Mouse (Mus musculus): ENCODE results near the gene Mxd1.
A peak's percentile ranks its signal among the peaks of the same experiment; 100 is the strongest.

The Mxd1 gene

GRCm38 (mm10) chr6:86646143-86646542 lies 22.8 kb downstream of the Mxd1 start:
- DNase-seq (ENCODE audit: low spot score in 2 of 2), result no peak

DNA sequence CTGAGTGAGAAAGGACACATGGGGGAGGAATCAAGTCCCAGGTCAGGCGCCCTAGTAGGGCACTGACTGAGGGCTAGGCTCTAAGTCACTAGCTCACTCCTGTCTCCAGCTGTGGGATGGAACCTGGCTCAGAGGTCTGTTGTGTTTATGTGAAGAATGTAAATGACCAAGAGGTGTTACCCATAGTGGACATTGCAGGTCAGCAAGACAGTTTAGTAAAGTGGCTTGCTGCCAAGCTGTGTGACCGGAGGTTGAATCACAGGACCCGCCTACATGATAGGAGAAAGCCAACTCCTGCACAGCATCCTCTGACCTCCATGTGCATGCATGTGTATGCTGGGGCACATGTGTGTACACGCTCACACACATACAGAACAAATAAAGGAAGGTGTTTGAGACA lies 23.4 kb downstream of the Mxd1 start:
- no peak for DNase-seq (ENCODE audit: low spot score in 2 of 2)

- DNase-seq (ENCODE audit: low spot score in 2 of 2), result no peak
These were observed 24.1 kb downstream of the Mxd1 start for GRCm38 (mm10) chr6:86644775-86645400.

DNA sequence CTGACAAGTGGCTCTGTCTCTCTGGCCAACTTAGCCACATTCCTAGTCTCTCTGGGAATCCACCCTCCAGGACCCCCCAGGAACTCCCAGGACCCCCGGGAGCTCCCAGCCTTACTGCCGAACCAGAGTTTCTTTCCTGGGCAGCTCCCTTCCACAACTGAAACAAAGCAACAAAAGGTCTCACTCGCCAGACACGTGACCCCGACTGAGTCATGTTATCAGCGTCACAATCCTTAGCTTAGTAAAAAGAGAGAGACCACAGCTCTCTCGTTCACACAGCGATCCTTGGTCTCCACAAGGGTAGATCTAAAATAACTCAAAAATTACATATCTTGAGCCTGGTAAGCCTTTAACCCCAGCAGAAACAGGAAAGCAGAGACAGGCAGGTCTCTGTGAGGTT lies 27.2 kb downstream of the Mxd1 start:
- no peak for DNase-seq (ENCODE audit: low spot score in 2 of 2)

GRCm38 (mm10) chr6:86640776-86641175 lies 28.2 kb downstream of the Mxd1 start:
- DNase-seq (ENCODE audit: low spot score in 2 of 2), result no peak

GRCm38 (mm10) chr6:86640161-86640560 lies 28.8 kb downstream of the Mxd1 start:
- DNase-seq (ENCODE audit: low spot score in 2 of 2), result no peak

GRCm38 (mm10) chr6:86639180-86640160 lies 29.5 kb downstream of the Mxd1 start:
- no peak for DNase-seq (ENCODE audit: low spot score in 2 of 2)

- DNase-seq (ENCODE audit: low spot score in 2 of 2), result no peak
These were observed 30.5 kb downstream of the Mxd1 start for GRCm38 (mm10) chr6:86638434-86638833.

DNA sequence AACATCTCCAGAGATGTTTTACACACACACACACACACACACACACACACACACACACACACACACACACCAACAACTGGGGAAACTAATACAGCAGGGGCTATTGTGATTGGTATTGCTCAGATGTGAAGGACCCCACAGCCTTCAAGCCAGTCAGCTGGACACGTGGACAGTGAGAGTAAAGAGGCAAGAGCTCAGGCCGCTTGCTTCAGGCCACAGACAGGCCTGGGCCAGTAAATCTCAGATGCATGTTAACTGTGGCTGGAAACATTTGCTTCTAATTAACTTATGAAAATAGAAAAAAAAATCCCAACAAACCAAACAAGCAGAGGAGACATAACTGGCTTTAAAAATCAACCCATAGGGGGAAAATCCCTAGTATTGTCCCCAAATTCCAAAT lies 31.1 kb downstream of the Mxd1 start:
- DNase-seq (ENCODE audit: low spot score in 2 of 2), result no peak

DNA sequence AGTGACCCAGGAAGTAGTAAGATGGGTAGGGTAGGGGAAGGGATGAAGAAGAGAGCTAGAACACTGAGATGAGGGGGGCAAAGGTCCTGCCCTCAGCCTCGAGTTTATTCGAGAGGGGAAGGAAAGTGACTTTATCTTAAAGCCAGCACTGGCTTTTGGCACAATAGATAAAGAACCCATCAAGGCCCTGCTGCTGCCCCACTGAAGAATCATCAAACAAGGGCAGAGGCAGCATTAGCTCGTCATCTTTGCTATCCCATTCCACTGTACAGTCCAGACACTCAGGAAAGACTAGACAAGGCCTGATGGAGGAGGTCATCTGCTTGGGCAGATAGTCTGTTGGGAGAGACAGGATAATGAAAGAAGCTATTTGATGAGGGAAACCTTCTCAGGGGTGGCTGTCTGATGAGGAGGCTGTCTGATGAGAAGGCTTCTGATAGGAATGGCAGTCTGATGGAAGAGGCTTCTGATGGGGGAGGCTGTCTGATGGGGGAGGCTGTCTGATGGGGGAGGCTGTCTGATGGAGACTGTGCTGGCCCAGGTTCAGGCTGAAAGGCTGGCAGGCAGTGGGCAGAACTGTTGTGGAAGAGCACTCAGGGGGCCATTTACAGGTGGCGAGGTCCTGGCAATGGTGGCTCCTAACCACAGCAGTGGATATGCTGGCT lies 31.7 kb downstream of the Mxd1 start:
- no peak for DNase-seq (ENCODE audit: low spot score in 2 of 2)

DNA sequence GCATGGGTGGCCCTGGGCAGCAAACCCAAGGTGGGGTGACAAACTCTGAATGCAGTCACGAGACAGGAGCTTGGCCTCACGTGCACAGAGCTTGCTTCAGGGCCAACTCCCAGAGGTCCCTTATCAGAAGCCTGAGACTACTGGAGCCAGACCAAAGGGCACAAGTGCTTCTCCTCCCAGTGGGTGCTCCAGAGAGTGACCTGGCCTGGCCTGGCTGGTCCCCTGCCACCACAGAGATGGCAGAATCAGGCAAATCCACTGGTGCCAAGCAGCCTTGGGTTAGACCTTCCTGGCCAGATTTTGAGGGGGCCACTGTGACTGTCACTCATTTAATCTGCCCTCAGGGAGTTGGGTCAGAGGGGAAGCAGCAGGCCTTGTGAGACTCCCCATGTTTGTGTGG lies 32.5 kb downstream of the Mxd1 start:
- no peak for DNase-seq (ENCODE audit: low spot score in 2 of 2)

- no peak for DNase-seq (ENCODE audit: low spot score in 2 of 2)
These were observed 38.8 kb downstream of the Mxd1 start for GRCm38 (mm10) chr6:86630141-86630540.

DNA sequence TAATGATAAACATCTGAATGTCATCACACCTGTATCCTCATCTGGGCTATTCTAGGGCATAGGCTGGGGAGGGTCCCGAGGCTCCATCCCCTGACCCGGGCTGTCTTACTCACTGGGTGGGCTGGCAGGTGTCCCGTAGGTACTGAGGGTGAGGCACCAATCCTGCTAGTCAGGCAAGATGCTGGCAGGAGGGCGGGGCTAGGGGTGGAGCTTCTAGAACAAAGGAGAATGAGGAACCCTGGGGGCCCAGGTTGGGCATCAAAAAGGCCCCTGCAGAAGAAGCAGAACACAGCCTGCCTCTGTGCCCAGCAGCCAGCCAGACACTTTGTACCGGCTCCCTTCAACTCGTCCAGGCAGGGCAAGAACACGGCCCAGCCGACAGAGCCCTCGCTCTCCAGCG lies 41.0 kb downstream of the Mxd1 start, which contains the start of gene Asprv1:
Gene Asprv1, plus strand, starts transcription at position 219 of the 400 bp plus-strand sequence.
- no peak for DNase-seq (ENCODE audit: low spot score in 2 of 2)

- DNase-seq (ENCODE audit: low spot score in 2 of 2), result peak; percentile 28 to 47
These were observed 44.6 kb downstream of the Mxd1 start for GRCm38 (mm10) chr6:86624074-86625030.

DNA sequence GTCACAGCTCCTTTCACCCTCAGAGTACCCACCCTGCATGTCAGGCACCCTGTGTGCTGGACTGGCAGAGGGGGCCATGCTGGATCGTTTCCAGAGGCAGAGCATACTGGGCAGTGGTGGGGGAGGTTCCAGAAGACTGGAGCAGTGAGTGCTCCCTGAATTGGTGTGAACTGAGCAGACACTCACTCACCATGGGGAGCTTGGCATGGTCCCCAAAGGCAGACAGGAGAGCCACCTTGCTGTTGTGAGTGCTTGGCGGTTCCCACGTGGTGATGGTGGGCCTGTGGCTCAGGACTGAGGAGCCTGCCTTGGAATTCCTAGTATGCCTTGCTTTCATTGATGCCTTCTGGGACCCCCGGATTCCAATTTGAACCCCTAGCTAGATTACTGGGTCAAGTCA lies 45.8 kb downstream of the Mxd1 start:
- no peak for DNase-seq (ENCODE audit: low spot score in 2 of 2)

DNA sequence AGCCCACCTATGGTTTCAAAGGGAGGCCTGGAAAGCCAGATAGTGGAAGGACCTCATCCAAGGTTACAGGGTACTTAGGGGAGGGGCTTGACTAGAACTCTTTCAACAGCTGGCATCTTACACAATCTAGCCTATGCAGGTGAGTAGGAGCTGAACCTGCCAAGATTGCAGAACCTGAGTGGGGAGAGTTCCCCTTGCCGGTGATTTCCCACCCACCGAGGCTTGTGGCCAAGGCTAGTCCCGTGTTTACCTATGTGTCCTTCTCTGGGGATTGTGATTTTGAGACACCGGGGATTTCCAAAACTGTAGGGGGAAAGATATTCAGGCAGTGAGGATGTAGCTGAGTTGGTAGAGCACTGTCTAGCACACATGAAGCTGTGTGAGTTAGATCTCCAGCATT lies 53.7 kb downstream of the Mxd1 start:
- DNase-seq (ENCODE audit: low spot score in 2 of 2), result no peak

GRCm38 (mm10) chr6:86610714-86611113 lies 58.2 kb downstream of the Mxd1 start:
- no peak for DNase-seq (ENCODE audit: low spot score in 2 of 2)

DNA sequence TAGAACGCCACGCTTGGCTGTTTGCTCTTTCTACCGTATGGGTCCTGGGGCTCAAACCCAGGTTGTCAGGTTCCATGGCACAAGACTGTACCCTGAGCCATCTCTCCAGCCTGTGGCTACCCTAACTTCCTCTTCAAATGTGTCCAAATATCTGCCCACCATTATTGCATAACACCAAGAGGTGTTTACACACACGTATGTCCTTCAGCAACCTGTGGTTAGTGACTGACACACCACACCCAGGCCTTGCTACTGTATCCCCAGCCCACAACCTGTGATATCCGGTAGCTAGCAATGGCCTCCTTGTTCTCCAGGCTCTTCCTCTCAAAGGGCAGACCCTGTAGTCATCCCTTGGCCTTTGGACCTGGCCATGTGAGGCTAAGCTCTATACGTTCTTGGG lies 59.7 kb downstream of the Mxd1 start:
- no peak for DNase-seq (ENCODE audit: low spot score in 2 of 2)

GRCm38 (mm10) chr6:86607471-86607870 lies 61.5 kb downstream of the Mxd1 start:
- DNase-seq (ENCODE audit: low spot score in 2 of 2), result no peak

GRCm38 (mm10) chr6:86606289-86606688 lies 62.7 kb downstream of the Mxd1 start:
- DNase-seq (ENCODE audit: low spot score in 2 of 2), result no peak

- no peak for DNase-seq (ENCODE audit: low spot score in 2 of 2)
These were observed 63.7 kb downstream of the Mxd1 start for GRCm38 (mm10) chr6:86605260-86605659.
